Mouse (Mus musculus): Measurements from ENCODE around the gene Sphk2. TPM values are rescaled to one million over a fixed set of nuclear protein-coding genes. Genes with fewer than 3 reads are reported as not detected.

Sphk2 gene
- polyA plus RNA-seq, 1 experiment from 2014 or later = 23.9 TPM

DNA sequence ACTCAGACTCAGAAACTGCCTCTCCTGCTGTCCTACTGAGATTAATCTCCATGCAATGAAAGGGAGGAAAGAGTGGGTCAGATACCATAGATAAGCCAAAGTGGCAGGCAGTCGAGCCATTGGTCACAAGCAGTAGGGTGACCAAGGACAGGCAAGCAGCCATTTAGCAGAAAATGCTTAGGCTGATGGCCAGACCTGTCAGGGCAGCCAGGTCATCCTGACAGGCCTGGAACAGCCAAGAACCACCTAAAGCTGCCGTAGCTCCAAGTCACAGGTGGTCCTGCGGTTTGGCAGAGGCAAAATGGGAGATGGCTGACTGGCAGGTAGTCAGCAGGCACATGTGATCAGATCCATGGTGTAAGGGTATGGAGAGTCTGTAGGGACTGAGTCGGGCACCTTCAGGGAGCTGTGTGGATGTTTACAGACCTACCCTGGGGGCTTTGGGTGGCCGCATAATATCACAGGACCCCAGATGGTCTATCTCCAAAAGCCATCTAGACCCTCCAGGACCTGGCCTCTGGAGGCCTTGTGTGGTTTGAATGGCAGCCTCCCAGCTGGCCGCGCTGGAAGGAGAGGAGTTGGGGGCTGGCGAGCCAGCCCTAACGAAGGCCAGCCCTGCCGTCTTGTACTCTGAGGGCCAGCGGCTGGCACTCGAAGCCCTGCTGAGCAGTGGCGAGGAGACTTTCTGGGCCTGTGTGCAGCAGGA lies 4.0 kb upstream of the Sphk2 start:
- Histone ChIP-seq H3K36me3 (ENCODE audit: control insufficient read depth, insufficient read depth, low read length) (peaks cover 77% of the 10 kb centered on the region), H3K4me1 (ENCODE audit: control insufficient read depth, insufficient read depth, low read length) (peaks cover 17% of the 10 kb centered on the region), H3K4me3 (ENCODE audit: low read length) (no peak overlapping the region), H3K27me3 (ENCODE audit: control insufficient read depth, insufficient read depth, low read length) (no peaks in the 10 kb centered on the region), H3K27ac (ENCODE audit: low read depth, low read length) (no peak overlapping the region), H3K9me3 (ENCODE audit: control insufficient read depth, low read length) (no peaks in the 10 kb centered on the region), H3K9ac (ENCODE audit: low read depth, low read length) (no peak overlapping the region), H3K4me2 (replicated peaks; ENCODE audit: low read depth, low read length) (no peak overlapping the region)
- no peak for ATAC-seq (ENCODE audit: low FRiP score, low TSS enrichment)
- WGBS = 67% methylated on average over 13 of the region's 13 CpGs

DNA sequence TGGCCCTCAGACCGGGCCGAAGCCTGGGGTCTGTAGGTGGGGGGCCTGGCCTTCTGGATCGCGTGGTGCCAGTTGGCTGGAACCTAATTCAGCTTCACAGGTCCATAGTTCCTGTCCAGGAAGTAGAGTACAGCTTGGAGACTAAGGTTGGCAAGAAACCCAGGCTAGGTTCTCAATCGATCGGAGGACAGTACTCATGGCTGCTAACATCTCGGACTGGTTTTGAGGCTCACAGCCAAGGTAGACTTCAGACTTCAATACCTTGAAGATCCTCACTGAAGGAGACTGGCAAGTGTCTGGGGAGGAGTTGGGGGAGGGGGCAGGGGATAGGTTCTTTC lies 3.4 kb upstream of the Sphk2 start:
- 0 out of 2 replicates have a peak overlapping the region, but pooled peaks have one; percentile 28 for H3K9ac ChIP-seq (ENCODE audit: low read depth, low read length)
- H3K4me2 ChIP-seq (replicated peaks; ENCODE audit: low read depth, low read length) = no peak overlapping the region
- no peak overlapping the region for H3K27ac ChIP-seq (ENCODE audit: low read depth, low read length)
- WGBS = 84% methylated on average over 7 of the region's 7 CpGs
- H3K4me3 ChIP-seq (ENCODE audit: low read length) = no peak overlapping the region
- no peaks in the 10 kb centered on the region for H3K27me3 ChIP-seq (ENCODE audit: control insufficient read depth, insufficient read depth, low read length)
- no peaks in the 10 kb centered on the region for H3K9me3 ChIP-seq (ENCODE audit: control insufficient read depth, low read length)
- ATAC-seq (ENCODE audit: low FRiP score, low TSS enrichment) = no peak
- peaks cover 71% of the 10 kb centered on the region for H3K36me3 ChIP-seq (ENCODE audit: control insufficient read depth, insufficient read depth, low read length)
- peaks cover 23% of the 10 kb centered on the region for H3K4me1 ChIP-seq (ENCODE audit: control insufficient read depth, insufficient read depth, low read length)

DNA sequence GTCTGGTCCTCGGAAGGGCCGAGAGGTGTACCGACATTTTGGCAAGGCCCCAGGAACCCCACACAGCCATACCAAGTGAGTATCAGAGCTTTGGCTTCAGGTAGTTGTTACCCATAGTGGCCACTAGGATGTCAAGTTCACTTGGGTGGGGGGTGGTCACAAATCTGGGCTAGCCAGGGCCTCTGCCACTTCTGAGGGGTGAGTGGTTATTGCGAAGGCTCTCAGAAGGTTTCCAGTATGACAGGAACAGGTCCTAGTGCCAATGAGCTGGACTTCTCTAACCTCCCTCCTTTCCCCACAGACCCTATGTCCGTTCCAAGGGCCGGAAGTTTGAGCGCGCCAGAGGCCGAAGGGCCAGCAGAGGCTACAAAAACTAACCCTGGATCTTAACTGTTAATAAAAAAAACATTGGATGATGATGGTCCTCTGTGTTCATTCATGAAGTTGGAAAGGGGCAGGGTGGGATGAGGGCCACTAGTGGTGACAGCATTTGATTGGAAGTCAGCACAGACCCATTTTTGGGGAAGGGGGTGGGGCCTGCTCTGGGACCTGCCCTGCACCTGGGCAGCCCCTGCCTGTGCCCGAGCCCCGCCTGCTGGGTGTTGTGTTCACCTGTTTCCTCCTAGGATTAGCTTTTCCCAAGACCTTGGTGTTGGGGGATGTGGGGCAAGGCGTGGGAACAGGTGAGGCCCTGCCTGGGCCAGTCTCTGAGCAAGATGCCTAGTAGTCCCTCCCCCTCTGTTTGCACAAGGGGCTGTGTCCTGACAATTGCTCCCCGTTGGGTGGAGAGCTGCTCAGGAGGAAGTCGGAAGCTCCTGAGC lies 2.8 kb upstream of the Sphk2 start, which contains the start of gene Fam83e:
Gene Fam83e, plus strand, starts transcription at position 800 of the 821 bp plus-strand sequence.
- Histone ChIP-seq H3K27me3 (ENCODE audit: control insufficient read depth, insufficient read depth, low read length) (no peaks in the 10 kb centered on the region), H3K4me2 (replicated peaks; ENCODE audit: low read depth, low read length) (0 out of 2 replicates have a peak within 1 kb of the TSS, but pooled peaks have one; percentile 94), H3K9ac (ENCODE audit: low read depth, low read length) (0 out of 2 replicates have a peak within 1 kb of the TSS, but pooled peaks have one; percentile 28), H3K27ac (ENCODE audit: low read depth, low read length) (no peak within 1 kb of the TSS), H3K4me1 (ENCODE audit: control insufficient read depth, insufficient read depth, low read length) (peaks cover 29% of the 10 kb centered on the region), H3K36me3 (ENCODE audit: control insufficient read depth, insufficient read depth, low read length) (peaks cover 65% of the 10 kb centered on the region), H3K4me3 (ENCODE audit: low read length) (no peak within 1 kb of the TSS), H3K9me3 (ENCODE audit: control insufficient read depth, low read length) (no peaks in the 10 kb centered on the region)
- WGBS = 82% methylated on average over 14 of the region's 14 CpGs
- ATAC-seq (ENCODE audit: low FRiP score, low TSS enrichment) = no peak

DNA sequence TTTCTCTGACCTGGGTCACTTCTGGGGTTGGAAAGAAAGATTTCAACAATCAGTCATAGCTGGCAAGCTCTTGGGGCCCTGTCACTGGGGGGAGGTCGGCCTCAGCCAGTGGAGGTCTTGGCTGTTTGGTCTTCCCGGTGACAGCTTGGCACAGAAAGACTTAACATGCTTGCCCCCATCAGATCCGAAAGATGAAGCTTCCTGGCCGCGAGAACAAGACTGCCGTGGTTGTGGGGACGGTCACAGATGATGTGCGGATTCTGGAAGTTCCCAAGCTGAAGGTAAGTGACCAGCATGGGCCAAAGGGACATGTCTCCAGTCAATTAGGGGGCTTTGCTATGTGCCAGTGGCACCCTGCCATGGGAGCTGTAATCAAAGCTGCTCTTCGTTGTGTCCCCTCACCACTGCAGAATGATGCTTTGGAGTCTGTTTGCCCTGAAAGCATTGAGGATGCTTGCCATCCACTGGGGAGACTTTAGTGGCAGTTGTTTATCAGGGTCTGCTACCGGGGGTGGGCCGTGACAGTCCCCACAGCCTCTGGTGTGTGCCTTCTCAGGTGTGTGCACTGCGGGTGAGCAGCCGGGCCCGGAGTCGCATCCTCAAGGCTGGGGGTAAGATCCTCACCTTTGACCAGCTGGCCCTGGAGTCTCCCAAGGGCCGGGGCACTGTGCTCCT lies 2.1 kb upstream of the Sphk2 start:
- no peak for ATAC-seq (ENCODE audit: low FRiP score, low TSS enrichment)
- Histone ChIP-seq H3K9ac (ENCODE audit: low read depth, low read length) (peak overlapping the region; percentile 91; the same call in 1 of the 2 replicates), H3K27ac (ENCODE audit: low read depth, low read length) (no peak overlapping the region), H3K4me1 (ENCODE audit: control insufficient read depth, insufficient read depth, low read length) (peaks cover 31% of the 10 kb centered on the region), H3K9me3 (ENCODE audit: control insufficient read depth, low read length) (no peaks in the 10 kb centered on the region), H3K4me2 (replicated peaks; ENCODE audit: low read depth, low read length) (peak overlapping the region; percentile 94; the same call in 1 of the 2 replicates), H3K27me3 (ENCODE audit: control insufficient read depth, insufficient read depth, low read length) (no peaks in the 10 kb centered on the region), H3K4me3 (ENCODE audit: low read length) (peak overlapping the region; percentile 63; the same call in 1 of the 2 replicates), H3K36me3 (ENCODE audit: control insufficient read depth, insufficient read depth, low read length) (peaks cover 58% of the 10 kb centered on the region)
- 88% methylated on average over 15 of the region's 16 CpGs for WGBS

DNA sequence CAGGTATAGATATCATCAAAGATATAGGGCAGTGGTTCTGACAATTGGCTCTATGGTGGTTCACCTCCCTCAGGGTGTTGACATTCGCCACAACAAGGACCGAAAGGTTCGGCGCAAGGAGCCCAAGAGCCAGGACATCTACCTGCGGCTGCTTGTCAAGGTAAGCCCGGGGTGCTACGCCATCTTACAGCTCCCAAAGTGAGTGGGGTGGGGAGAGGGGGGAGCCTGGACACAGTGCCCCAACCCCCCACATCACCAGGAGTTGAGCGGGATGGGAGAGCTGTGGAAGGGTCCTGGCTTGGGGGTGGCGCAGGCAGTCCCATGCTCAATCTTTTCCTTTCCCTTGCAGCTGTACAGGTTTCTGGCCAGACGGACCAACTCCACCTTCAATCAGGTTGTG lies 1.4 kb upstream of the Sphk2 start:
- 82% methylated on average over 10 of the region's 10 CpGs for WGBS
- ATAC-seq (ENCODE audit: low FRiP score, low TSS enrichment) = no peak
- no peaks in the 10 kb centered on the region for H3K9me3 ChIP-seq (ENCODE audit: control insufficient read depth, low read length)
- H3K4me1 ChIP-seq (ENCODE audit: control insufficient read depth, insufficient read depth, low read length) = peaks cover 36% of the 10 kb centered on the region
- peaks cover 51% of the 10 kb centered on the region for H3K36me3 ChIP-seq (ENCODE audit: control insufficient read depth, insufficient read depth, low read length)
- H3K27ac ChIP-seq (ENCODE audit: low read depth, low read length) = no peak overlapping the region
- H3K4me2 ChIP-seq (replicated peaks; ENCODE audit: low read depth, low read length) = peak overlapping the region; percentile 94
- no peaks in the 10 kb centered on the region for H3K27me3 ChIP-seq (ENCODE audit: control insufficient read depth, insufficient read depth, low read length)
- H3K9ac ChIP-seq (ENCODE audit: low read depth, low read length) = peak overlapping the region; percentile 91
- peak overlapping the region; percentile 63 for H3K4me3 ChIP-seq (ENCODE audit: low read length)

DNA sequence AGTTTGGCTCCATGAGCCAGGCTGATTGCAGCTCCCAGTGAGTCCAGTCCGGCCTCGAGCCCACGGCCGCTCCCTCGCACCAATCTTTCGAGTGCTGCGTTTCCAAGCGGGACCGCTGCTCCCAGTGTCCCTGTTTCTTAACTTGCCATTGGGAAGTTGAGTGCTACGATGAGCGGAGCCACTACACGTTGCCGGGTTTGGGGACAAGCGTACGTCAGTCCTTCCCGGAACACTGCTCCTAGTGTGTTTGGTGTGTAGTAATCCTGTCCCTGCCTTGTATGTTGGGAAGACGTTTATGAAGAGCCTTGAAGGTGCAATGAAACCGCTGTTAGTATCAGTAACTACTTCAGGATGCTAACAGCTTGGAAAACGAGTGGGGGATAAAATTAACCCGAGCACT lies 529 bp upstream of the Sphk2 start:
- H3K36me3 ChIP-seq (ENCODE audit: control insufficient read depth, insufficient read depth, low read length) = peaks cover 45% of the 10 kb centered on the region
- peak overlapping the region; percentile 94 for H3K4me2 ChIP-seq (replicated peaks; ENCODE audit: low read depth, low read length)
- peaks cover 39% of the 10 kb centered on the region for H3K4me1 ChIP-seq (ENCODE audit: control insufficient read depth, insufficient read depth, low read length)
- ATAC-seq (ENCODE audit: low FRiP score, low TSS enrichment) = no peak
- H3K27me3 ChIP-seq (ENCODE audit: control insufficient read depth, insufficient read depth, low read length) = no peaks in the 10 kb centered on the region
- H3K4me3 ChIP-seq (ENCODE audit: low read length) = peak overlapping the region; percentile 63
- H3K27ac ChIP-seq (ENCODE audit: low read depth, low read length) = peak overlapping the region; percentile 74
- H3K9ac ChIP-seq (ENCODE audit: low read depth, low read length) = peak overlapping the region; percentile 91
- WGBS = under 1% methylated on average over 20 of the region's 20 CpGs
- no peaks in the 10 kb centered on the region for H3K9me3 ChIP-seq (ENCODE audit: control insufficient read depth, low read length)

DNA sequence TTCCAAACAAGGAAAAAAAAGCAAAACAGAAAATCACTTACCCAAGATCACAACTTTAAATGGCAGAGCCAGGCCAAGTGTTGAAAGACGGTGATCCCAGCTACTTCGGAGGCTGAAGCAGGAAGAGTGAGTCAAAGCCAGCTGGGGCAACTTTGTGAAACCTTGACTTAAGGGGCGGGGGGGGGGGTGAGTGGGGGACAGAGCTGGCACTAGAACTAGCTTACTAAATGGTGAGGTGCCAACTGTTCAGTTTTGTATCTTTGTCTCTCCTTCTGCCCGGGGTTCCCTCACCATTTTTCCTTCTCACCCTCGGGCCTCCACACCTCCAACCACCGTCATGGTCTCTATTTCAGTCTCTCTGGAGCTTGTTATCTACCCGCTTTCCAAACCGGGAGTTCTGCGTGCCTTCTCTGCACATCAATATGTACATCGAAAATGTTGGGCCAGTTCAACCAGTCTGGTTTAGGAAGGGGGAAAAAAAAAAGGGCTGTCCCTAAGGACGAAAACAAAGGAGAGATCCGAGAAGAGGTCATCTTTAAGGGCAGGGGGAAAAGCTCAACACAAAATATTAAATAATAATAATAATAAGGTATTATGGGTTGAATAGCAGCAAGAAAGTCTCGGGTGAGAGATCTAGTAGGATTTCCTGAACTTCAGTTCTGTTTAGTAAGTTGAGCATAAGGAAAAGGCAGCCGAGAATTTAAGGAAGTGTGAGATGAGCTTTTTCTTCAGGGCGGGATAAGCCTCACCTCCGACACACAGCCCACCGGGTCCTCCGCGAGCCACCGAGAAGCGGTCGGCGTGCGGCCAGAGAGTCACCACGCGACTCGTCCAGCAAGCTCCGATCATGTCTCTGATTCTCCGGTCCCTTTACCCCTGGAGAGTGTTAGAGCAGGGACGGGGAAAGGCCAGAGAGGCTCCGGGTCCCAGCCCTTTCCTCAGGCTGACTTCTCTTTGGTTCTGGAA lies 567 bp downstream of the Sphk2 start:
- 11% methylated on average over 31 of the region's 31 CpGs for WGBS
- Histone ChIP-seq H3K27me3 (ENCODE audit: control insufficient read depth, insufficient read depth, low read length) (no peaks in the 10 kb centered on the region), H3K27ac (ENCODE audit: low read depth, low read length) (peak overlapping the region; percentile 74), H3K4me3 (ENCODE audit: low read length) (peak overlapping the region; percentile 63), H3K36me3 (ENCODE audit: control insufficient read depth, insufficient read depth, low read length) (peaks cover 45% of the 10 kb centered on the region), H3K4me2 (replicated peaks; ENCODE audit: low read depth, low read length) (peak overlapping the region; percentile 93), H3K4me1 (ENCODE audit: control insufficient read depth, insufficient read depth, low read length) (peaks cover 39% of the 10 kb centered on the region), H3K9ac (ENCODE audit: low read depth, low read length) (peak overlapping the region; percentile 91), H3K9me3 (ENCODE audit: control insufficient read depth, low read length) (no peaks in the 10 kb centered on the region)
- ATAC-seq (ENCODE audit: low FRiP score, low TSS enrichment) = peak; percentile 17; the same call in 1 of the 2 replicates

DNA sequence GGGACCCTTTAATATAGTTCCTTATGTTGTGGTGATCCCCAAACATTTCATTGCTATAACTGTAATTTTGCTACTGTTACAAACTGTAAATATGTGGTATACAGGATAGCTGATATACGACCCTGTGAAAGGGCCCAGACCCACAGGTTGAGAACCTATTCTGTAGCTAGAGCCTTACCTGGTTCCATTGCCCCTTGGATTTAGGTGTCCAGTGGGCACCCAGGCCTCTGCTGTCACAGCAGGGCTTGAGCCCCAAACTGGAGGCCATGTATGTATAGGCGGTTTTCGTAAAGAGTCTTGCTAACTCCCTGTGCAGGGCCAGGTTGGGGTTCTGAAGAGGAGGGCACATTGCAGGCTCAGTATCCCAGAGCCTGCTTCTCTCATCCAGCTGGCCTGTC lies 1.3 kb downstream of the Sphk2 start:
- peak overlapping the region; percentile 93 for H3K4me2 ChIP-seq (replicated peaks; ENCODE audit: low read depth, low read length)
- 91% methylated on average over 3 of the region's 3 CpGs for WGBS
- H3K4me1 ChIP-seq (ENCODE audit: control insufficient read depth, insufficient read depth, low read length) = peaks cover 39% of the 10 kb centered on the region
- no peaks in the 10 kb centered on the region for H3K27me3 ChIP-seq (ENCODE audit: control insufficient read depth, insufficient read depth, low read length)
- no peak for ATAC-seq (ENCODE audit: low FRiP score, low TSS enrichment)
- H3K9me3 ChIP-seq (ENCODE audit: control insufficient read depth, low read length) = no peaks in the 10 kb centered on the region
- H3K4me3 ChIP-seq (ENCODE audit: low read length) = peak overlapping the region; percentile 63
- H3K9ac ChIP-seq (ENCODE audit: low read depth, low read length) = peak overlapping the region; percentile 91; the same call in 1 of the 2 replicates
- peaks cover 45% of the 10 kb centered on the region for H3K36me3 ChIP-seq (ENCODE audit: control insufficient read depth, insufficient read depth, low read length)
- no peak overlapping the region for H3K27ac ChIP-seq (ENCODE audit: low read depth, low read length)

Measured in kidney, embryonic 14.5 days (tissue).